Mouse (Mus musculus): ENCODE results near the gene Ccnl1. TPM values are rescaled to one million over a fixed set of nuclear protein-coding genes. Genes with fewer than 3 reads are reported as not detected.

Gene Ccnl1
- polyA plus RNA-seq, 1 experiment from 2014 or later: 129 TPM

- 12% methylated on average over 3 of the region's 3 CpGs for WGBS
- H3K4me2 ChIP-seq: no peak overlapping the region
These were observed 33.1 kb upstream of the Ccnl1 start for GRCm38 (mm10) chr3:65990957-65991646.

GRCm38 (mm10) chr3:65990524-65990923, 32.5 kb upstream of the Ccnl1 start:
- no peaks in the 10 kb centered on the region for H3K27me3 ChIP-seq (ENCODE audit: insufficient read depth, low read length)
- H3K9me3 ChIP-seq (ENCODE audit: low read depth, low read length): no peaks in the 10 kb centered on the region
- WGBS: 70% methylated on average over 4 of the region's 4 CpGs
- DNase-seq (no peak), ATAC-seq (ENCODE audit: insufficient read depth) (no peak)
- no peak overlapping the region for H3K27ac ChIP-seq (ENCODE audit: low read depth)
- H3K9ac ChIP-seq: no peak overlapping the region
- TF ChIP-seq CTCF (IDR thresholded peaks at IDR 0.05; ENCODE audit: low read depth): no peak
- H3K36me3 ChIP-seq (ENCODE audit: insufficient read depth): no peaks in the 10 kb centered on the region
- no peak overlapping the region for H3K4me2 ChIP-seq
- no peak overlapping the region for H3K4me3 ChIP-seq (ENCODE audit: low read depth, low read length)
- no peaks in the 10 kb centered on the region for H3K4me1 ChIP-seq (ENCODE audit: insufficient read depth)

More at GRCm38 (mm10) chr3:65990957-65991646, 33.1 kb upstream of the Ccnl1 start:
- DNase-seq: peak; percentile 90
- TF ChIP-seq CTCF (IDR thresholded peaks at IDR 0.05; ENCODE audit: low read depth): peak; percentile 78
- Histone ChIP-seq H3K4me3 (ENCODE audit: low read depth, low read length) (no peak overlapping the region), H3K9me3 (ENCODE audit: low read depth, low read length) (no peaks in the 10 kb centered on the region), H3K27ac (ENCODE audit: low read depth) (no peak overlapping the region), H3K36me3 (ENCODE audit: insufficient read depth) (no peaks in the 10 kb centered on the region), H3K27me3 (ENCODE audit: insufficient read depth, low read length) (no peaks in the 10 kb centered on the region), H3K9ac (no peak overlapping the region), H3K4me1 (ENCODE audit: insufficient read depth) (no peaks in the 10 kb centered on the region)
- ATAC-seq (ENCODE audit: insufficient read depth): peak; percentile 23; the same call in 1 of the 2 replicates

DNA sequence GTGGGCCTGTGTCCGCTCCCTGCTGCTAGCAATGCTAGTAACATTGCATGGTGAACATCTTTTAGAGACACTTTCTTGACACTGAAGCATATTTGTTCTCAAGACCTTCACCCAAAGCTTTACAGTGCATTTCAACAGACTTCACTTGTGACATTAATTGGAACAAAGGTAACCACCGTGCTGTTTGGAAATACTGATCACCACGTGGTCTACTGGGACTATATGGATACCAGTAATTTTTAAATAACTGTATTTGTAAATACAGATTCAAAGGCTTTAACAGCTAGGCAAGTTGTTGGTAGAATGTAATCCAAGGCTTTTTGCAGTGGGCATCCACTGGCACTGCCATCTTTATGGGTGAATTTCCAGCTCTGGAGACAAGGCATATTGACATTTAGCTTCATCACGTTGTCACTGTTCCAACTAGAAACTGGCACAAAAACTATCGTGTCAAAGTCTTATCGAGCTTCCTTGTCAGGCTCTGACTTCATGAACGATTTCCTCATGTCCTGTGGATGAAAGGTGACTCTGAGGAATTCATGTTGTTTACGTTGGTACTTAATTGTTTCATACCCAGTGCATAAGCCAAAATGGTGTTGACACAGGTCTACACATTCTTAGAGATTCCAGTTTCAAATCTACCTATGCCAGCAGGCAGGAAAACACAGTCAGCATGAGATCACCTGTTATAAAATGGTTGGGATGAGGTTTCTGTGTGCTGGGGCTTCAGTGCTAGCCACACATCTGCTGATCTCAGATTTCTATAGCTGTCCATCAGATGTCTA, 30.9 kb upstream of the Ccnl1 start:
- TF ChIP-seq CTCF (IDR thresholded peaks at IDR 0.05; ENCODE audit: low read depth): no peak
- no peaks in the 10 kb centered on the region for H3K36me3 ChIP-seq (ENCODE audit: insufficient read depth)
- ATAC-seq (ENCODE audit: insufficient read depth): no peak
- no peaks in the 10 kb centered on the region for H3K9me3 ChIP-seq (ENCODE audit: low read depth, low read length)
- H3K9ac ChIP-seq: no peak overlapping the region
- H3K27ac ChIP-seq (ENCODE audit: low read depth): no peak overlapping the region
- WGBS: 54% methylated on average over 8 of the region's 8 CpGs
- DNase-seq: no peak
- no peak overlapping the region for H3K4me2 ChIP-seq
- no peaks in the 10 kb centered on the region for H3K4me1 ChIP-seq (ENCODE audit: insufficient read depth)
- no peaks in the 10 kb centered on the region for H3K27me3 ChIP-seq (ENCODE audit: insufficient read depth, low read length)
- H3K4me3 ChIP-seq (ENCODE audit: low read depth, low read length): no peak overlapping the region

- Histone ChIP-seq H3K9ac (no peak overlapping the region), H3K27me3 (ENCODE audit: insufficient read depth, low read length) (no peaks in the 10 kb centered on the region), H3K36me3 (ENCODE audit: insufficient read depth) (no peaks in the 10 kb centered on the region), H3K4me2 (no peak overlapping the region), H3K4me3 (ENCODE audit: low read depth, low read length) (no peak overlapping the region), H3K4me1 (ENCODE audit: insufficient read depth) (peaks cover 7% of the 10 kb centered on the region; the same call in 1 of the 2 replicates), H3K27ac (ENCODE audit: low read depth) (peak overlapping the region; percentile 100; the same call in 1 of the 2 replicates), H3K9me3 (ENCODE audit: low read depth, low read length) (no peaks in the 10 kb centered on the region)
- TF ChIP-seq CTCF (IDR thresholded peaks at IDR 0.05; ENCODE audit: low read depth): no peak
- DNase-seq (no peak), ATAC-seq (ENCODE audit: insufficient read depth) (no peak)
- WGBS: 56% methylated on average over 3 of the region's 3 CpGs
These were observed 18.2 kb upstream of the Ccnl1 start for GRCm38 (mm10) chr3:65976296-65976695.

- DNase-seq (peak; percentile 77), ATAC-seq (ENCODE audit: insufficient read depth) (peak; percentile 12)
- Histone ChIP-seq H3K4me1 (ENCODE audit: insufficient read depth) (peaks cover 7% of the 10 kb centered on the region; the same call in 1 of the 2 replicates), H3K9ac (peak overlapping the region; percentile 77), H3K36me3 (ENCODE audit: insufficient read depth) (no peaks in the 10 kb centered on the region), H3K4me3 (ENCODE audit: low read depth, low read length) (peak overlapping the region; percentile 57), H3K27ac (ENCODE audit: low read depth) (peak overlapping the region; percentile 100), H3K4me2 (peak overlapping the region; percentile 63), H3K9me3 (ENCODE audit: low read depth, low read length) (no peaks in the 10 kb centered on the region), H3K27me3 (ENCODE audit: insufficient read depth, low read length) (no peaks in the 10 kb centered on the region)
- WGBS: 6% methylated on average over 5 of the region's 5 CpGs
- no peak for TF ChIP-seq CTCF (IDR thresholded peaks at IDR 0.05; ENCODE audit: low read depth)
These were observed 17.3 kb upstream of the Ccnl1 start for GRCm38 (mm10) chr3:65975317-65975716.

DNA sequence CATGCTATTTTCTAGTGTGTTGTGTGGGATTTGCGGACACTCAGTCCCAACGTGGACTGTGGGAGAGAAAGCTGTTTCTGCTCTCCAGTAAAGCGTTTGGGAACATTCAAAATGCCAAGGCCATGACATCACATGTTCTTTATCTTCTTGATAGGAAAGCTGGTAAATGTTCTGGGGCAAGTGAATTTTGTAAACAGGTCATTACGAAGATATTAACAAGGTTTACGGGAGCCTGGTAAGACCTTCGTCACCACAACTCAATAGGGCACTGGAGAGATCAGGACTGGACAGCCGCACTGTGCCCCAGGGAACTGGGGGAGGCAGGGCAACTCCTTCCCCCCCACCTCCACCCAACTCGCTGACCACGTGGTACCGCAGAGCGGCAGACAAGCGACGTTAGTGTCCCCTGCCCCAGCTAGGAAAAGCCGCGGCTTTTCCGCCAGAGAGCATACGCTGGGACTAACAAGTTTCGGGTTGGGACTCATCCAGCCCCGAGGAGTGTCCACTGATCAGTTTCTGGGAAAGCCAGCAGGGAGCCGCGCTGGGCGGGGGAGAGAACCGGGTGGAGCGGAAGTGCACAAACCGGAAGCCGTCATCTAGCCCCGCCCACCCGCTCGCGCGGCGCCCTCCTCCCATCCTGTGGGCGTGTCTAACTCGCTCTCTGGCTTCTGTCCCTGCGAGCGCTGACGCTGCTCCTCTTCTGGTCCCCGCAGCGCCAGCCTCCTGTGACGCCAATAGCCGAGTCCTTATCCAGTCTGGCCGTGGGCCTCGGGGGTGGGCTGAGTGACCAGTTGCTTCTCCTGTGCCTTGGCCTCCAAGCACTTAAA, 16.4 kb upstream of the Ccnl1 start:
- peak overlapping the region; percentile 57 for H3K4me3 ChIP-seq (ENCODE audit: low read depth, low read length)
- H3K36me3 ChIP-seq (ENCODE audit: insufficient read depth): no peaks in the 10 kb centered on the region
- H3K9ac ChIP-seq: peak overlapping the region; percentile 77
- ATAC-seq (ENCODE audit: insufficient read depth): peak; percentile 98
- H3K27ac ChIP-seq (ENCODE audit: low read depth): peak overlapping the region; percentile 100
- H3K4me1 ChIP-seq (ENCODE audit: insufficient read depth): peaks cover 7% of the 10 kb centered on the region; the same call in 1 of the 2 replicates
- 0 out of 2 replicates have a peak, but pooled peaks have one; percentile 9 for TF ChIP-seq CTCF (IDR thresholded peaks at IDR 0.05; ENCODE audit: low read depth)
- no peaks in the 10 kb centered on the region for H3K27me3 ChIP-seq (ENCODE audit: insufficient read depth, low read length)
- no peaks in the 10 kb centered on the region for H3K9me3 ChIP-seq (ENCODE audit: low read depth, low read length)
- peak; percentile 99 for DNase-seq
- peak overlapping the region; percentile 63 for H3K4me2 ChIP-seq
- under 1% methylated on average over 43 of the region's 43 CpGs for WGBS

Measured in lung, embryonic 14.5 days (tissue).